11 mouse cellular contexts compared by ENCODE assay signal in the genomic region with DNA sequence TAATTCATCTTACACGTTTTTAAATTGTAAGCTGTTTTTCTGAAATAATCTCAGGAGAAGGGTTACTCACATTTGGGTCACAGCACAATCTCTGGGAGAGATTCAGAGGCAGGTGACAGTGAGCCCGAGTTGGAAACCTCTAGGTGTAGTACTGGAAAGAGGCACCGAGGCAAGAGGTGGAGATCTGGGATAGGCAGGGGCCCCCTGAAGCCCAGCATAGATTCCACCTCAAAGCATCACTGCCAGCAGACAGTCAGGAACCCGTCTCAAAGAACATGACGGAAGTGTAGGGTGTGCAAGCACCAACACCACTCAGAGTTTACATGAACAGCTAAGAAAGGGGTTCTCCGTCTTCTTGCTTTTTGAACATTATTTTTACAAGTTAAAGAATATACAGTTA.
DNase-seq lines count a peak whose midpoint lies in the region; ATAC-seq lines count a peak whose summit lies in the region.
"Had no signal": no experiment of that assay in that cellular context is flagged by ENCODE, and none has a peak within 500 bp of the region (broad histone marks: within the 10 kb centered on the region; RNA-seq: fewer than 3 reads in every experiment).

No protein-coding gene starts in this region.

- H3K36me3 ChIP-seq in heart, embryonic 10.5 days, result no peaks in the 10 kb centered on the region
- H3K36me3 ChIP-seq in midbrain, embryonic 11.5 days (ENCODE audit: control insufficient read depth, insufficient read depth, low read length), result no peaks in the 10 kb centered on the region
- no peaks in the 10 kb centered on the region for H3K36me3 ChIP-seq in midbrain, embryonic 16.5 days (ENCODE audit: control insufficient read depth, insufficient read depth, low read length)
- no peaks in the 10 kb centered on the region for H3K36me3 ChIP-seq in hindbrain, embryonic 13.5 days
- H3K36me3 ChIP-seq in neural tube, embryonic 14.5 days (ENCODE audit: control insufficient read depth, insufficient read depth, low read length), result no peaks in the 10 kb centered on the region
- H3K36me3 ChIP-seq: liver, embryonic 15.5 days had no signal

- no peak overlapping the region for H3K27ac ChIP-seq in heart, embryonic 10.5 days
- no peak overlapping the region; the same call in 1 of the 2 replicates for H3K27ac ChIP-seq in midbrain, embryonic 11.5 days (ENCODE audit: low read depth, low read length)
- H3K27ac ChIP-seq in midbrain, embryonic 16.5 days (ENCODE audit: low read length), result no peak overlapping the region
- peak overlapping the region; percentile 66 for H3K27ac ChIP-seq in hindbrain, embryonic 13.5 days
- H3K27ac ChIP-seq in neural tube, embryonic 14.5 days (ENCODE audit: low read depth, low read length), result no peak overlapping the region
- H3K27ac ChIP-seq: liver, embryonic 15.5 days had no signal

- H3K4me3 ChIP-seq in heart, embryonic 10.5 days, result peak overlapping the region; percentile 58; the same call in 1 of the 2 replicates
- H3K4me3 ChIP-seq in midbrain, embryonic 11.5 days (ENCODE audit: low read depth, low read length), result no peak overlapping the region
- no peak overlapping the region for H3K4me3 ChIP-seq in midbrain, embryonic 16.5 days (ENCODE audit: low read depth, low read length)
- H3K4me3 ChIP-seq in hindbrain, embryonic 13.5 days, result peak overlapping the region; percentile 40; the same call in 1 of the 2 replicates
- no peak overlapping the region; the same call in 1 of the 2 replicates for H3K4me3 ChIP-seq in neural tube, embryonic 14.5 days (ENCODE audit: low read depth, low read length)
- H3K4me3 ChIP-seq: erythroblast, embryonic 14.5 days had no signal

- intact Hi-C loops in heart, postnatal 14 days (cut with DNase I), result no loop called here

- H3K27me3 ChIP-seq in heart, embryonic 10.5 days (ENCODE audit: insufficient read depth, poor library complexity, severe bottlenecking), result no peaks in the 10 kb centered on the region; the same call in 1 of the 2 replicates
- no peaks in the 10 kb centered on the region for H3K27me3 ChIP-seq in midbrain, embryonic 11.5 days (ENCODE audit: control insufficient read depth, insufficient read depth, low read length)
- no peaks in the 10 kb centered on the region for H3K27me3 ChIP-seq in midbrain, embryonic 16.5 days (ENCODE audit: control insufficient read depth, insufficient read depth, low read depth, low read length)
- 0 out of 2 replicates have a peak, but pooled peaks cover 11% of the 10 kb centered on the region for H3K27me3 ChIP-seq in hindbrain, embryonic 13.5 days
- no peaks in the 10 kb centered on the region for H3K27me3 ChIP-seq in neural tube, embryonic 14.5 days (ENCODE audit: control insufficient read depth, insufficient read depth, low read length)
- H3K27me3 ChIP-seq: liver, embryonic 15.5 days had no signal

- DNase-seq in heart, embryonic 10.5 days (ENCODE audit: low spot score), result no peak
- DNase-seq in heart, postnatal 14 days, result no peak
- peak; percentile 88 for DNase-seq in midbrain, embryonic 11.5 days (ENCODE audit: low spot score, missing footprints)
- no peak for DNase-seq in yolk sac, embryonic 10.5 days (ENCODE audit: low spot score)
- DNase-seq in urinary bladder, postnatal 10 days (ENCODE audit: low spot score), result no peak
- DNase-seq: heart, postnatal 36 days had no signal

- peaks cover 9% of the 10 kb centered on the region for H3K4me1 ChIP-seq in heart, embryonic 10.5 days
- H3K4me1 ChIP-seq in midbrain, embryonic 11.5 days (ENCODE audit: control insufficient read depth, insufficient read depth, low read length), result peaks cover 18% of the 10 kb centered on the region
- 0 out of 2 replicates have a peak, but pooled peaks cover 2% of the 10 kb centered on the region for H3K4me1 ChIP-seq in midbrain, embryonic 16.5 days (ENCODE audit: control insufficient read depth, insufficient read depth, low read length)
- peaks cover 36% of the 10 kb centered on the region for H3K4me1 ChIP-seq in hindbrain, embryonic 13.5 days (replicated peaks)
- peaks cover 4% of the 10 kb centered on the region for H3K4me1 ChIP-seq in neural tube, embryonic 14.5 days (ENCODE audit: control insufficient read depth, insufficient read depth, low read length)

- peak; percentile 12; the same call in 1 of the 2 replicates for ATAC-seq in midbrain, embryonic 11.5 days (ENCODE audit: low FRiP score)
- ATAC-seq in midbrain, embryonic 16.5 days, result no peak
- ATAC-seq in hindbrain, embryonic 13.5 days (ENCODE audit: low FRiP score), result peak; percentile 34; the same call in 1 of the 2 replicates
- no peak for ATAC-seq in neural tube, embryonic 14.5 days (ENCODE audit: low read depth)

- WGBS in heart, embryonic 10.5 days, result 40% methylated on average over 6 of the region's 6 CpGs
- 33% methylated on average over 6 of the region's 6 CpGs for WGBS in midbrain, embryonic 11.5 days
- WGBS in midbrain, embryonic 16.5 days, result 38% methylated on average over 6 of the region's 6 CpGs
- 33% methylated on average over 6 of the region's 6 CpGs for WGBS in hindbrain, embryonic 13.5 days
- 48% methylated on average over 6 of the region's 6 CpGs for WGBS in neural tube, embryonic 14.5 days

- no peaks in the 10 kb centered on the region for H3K9me3 ChIP-seq in heart, embryonic 10.5 days
- H3K9me3 ChIP-seq in midbrain, embryonic 11.5 days (ENCODE audit: control insufficient read depth, low read length), result no peaks in the 10 kb centered on the region
- no peaks in the 10 kb centered on the region for H3K9me3 ChIP-seq in midbrain, embryonic 16.5 days (replicated peaks; ENCODE audit: control insufficient read depth, low read length, poor library complexity, severe bottlenecking)
- H3K9me3 ChIP-seq in hindbrain, embryonic 13.5 days, result no peaks in the 10 kb centered on the region
- H3K9me3 ChIP-seq in neural tube, embryonic 14.5 days (ENCODE audit: control insufficient read depth, low read length), result no peaks in the 10 kb centered on the region
- H3K9me3 ChIP-seq: liver, embryonic 15.5 days had no signal

- peak overlapping the region; percentile 56; the same call in 1 of the 2 replicates for H3K4me2 ChIP-seq in midbrain, embryonic 11.5 days
- no peak overlapping the region for H3K4me2 ChIP-seq in midbrain, embryonic 16.5 days (ENCODE audit: low read length)
- peak overlapping the region; percentile 63 for H3K4me2 ChIP-seq in hindbrain, embryonic 13.5 days
- H3K4me2 ChIP-seq in neural tube, embryonic 14.5 days (ENCODE audit: low read depth, low read length), result peak overlapping the region; percentile 56

- peak overlapping the region; percentile 30; the same call in 1 of the 2 replicates for H3K9ac ChIP-seq in midbrain, embryonic 11.5 days (ENCODE audit: low read length)
- H3K9ac ChIP-seq in midbrain, embryonic 16.5 days (ENCODE audit: low read depth, low read length), result no peak overlapping the region
- no peak overlapping the region for H3K9ac ChIP-seq in hindbrain, embryonic 13.5 days
- no peak overlapping the region for H3K9ac ChIP-seq in neural tube, embryonic 14.5 days (replicated peaks; ENCODE audit: low read depth, low read length)
- H3K9ac ChIP-seq: liver, embryonic 15.5 days had no signal

Comparison
In these comparisons a context has a peak if more than half of its experiments do, and no peak if none do; other contexts are left out.
1. ATAC-seq: peak in midbrain, embryonic 11.5 days (single experiment) and hindbrain, embryonic 13.5 days (single experiment); none in midbrain, embryonic 16.5 days (single experiment) and neural tube, embryonic 14.5 days (single experiment).
2. H3K4me3 ChIP-seq: peak in heart, embryonic 10.5 days (single experiment) and hindbrain, embryonic 13.5 days (single experiment); none in midbrain, embryonic 11.5 days (single experiment), midbrain, embryonic 16.5 days (single experiment) and neural tube, embryonic 14.5 days (single experiment).